Mouse (Mus musculus) testis, adult 2 months (tissue): Measurements from ENCODE around the gene Ripply3. TPM values are rescaled to one million over a fixed set of nuclear protein-coding genes. Genes with fewer than 3 reads are reported as not detected.

Experiments
- H3K27ac ChIP-seq: fragments of 200-500 bp; 2 replicates; pipeline ENCODE4 v1.5.1; 2012; ENCODE audit warnings: low read depth, low read length; ENCODE audit not compliant: control insufficient read depth, insufficient read depth
- H3K27me3 ChIP-seq: fragments of 200-500 bp; 2 replicates; pipeline ENCODE4 v1.6.1; 2012; ENCODE audit warnings: mild to moderate bottlenecking, low read length, moderate library complexity; ENCODE audit not compliant: control insufficient read depth, insufficient read depth
- H3K36me3 ChIP-seq: fragments of 200-500 bp; 2 replicates; pipeline ENCODE4 v1.6.1; 2012; ENCODE audit warnings: mild to moderate bottlenecking, low read length; ENCODE audit not compliant: control insufficient read depth, insufficient read depth
- H3K4me1 ChIP-seq: fragments of 200-500 bp; 2 replicates; pipeline ENCODE4 v1.6.1; 2012; ENCODE audit warnings: low read length; ENCODE audit not compliant: control insufficient read depth, insufficient read depth
- H3K4me3 ChIP-seq: fragments of 200-500 bp; 2 replicates; pipeline ENCODE4 v1.5.1; 2012; ENCODE audit warnings: low read depth, mild to moderate bottlenecking, low read length, moderate library complexity, mixed read lengths; ENCODE audit not compliant: control insufficient read depth
- CTCF ChIP-seq: fragments of 200-500 bp; IDR thresholded peaks from 2 replicates; pipeline ENCODE4 v1.5.1; 2012; ENCODE audit warnings: low read depth, mild to moderate bottlenecking, inconsistent platforms, low read length, moderate library complexity; ENCODE audit not compliant: control insufficient read depth, insufficient read depth, insufficient replicate concordance
- POLR2A ChIP-seq: fragments of 200-500 bp; IDR thresholded peaks from 2 replicates; pipeline ENCODE4 v1.6.1; 2012; ENCODE audit warnings: low read depth, mild to moderate bottlenecking, inconsistent platforms, low read length, moderate library complexity; ENCODE audit not compliant: control insufficient read depth
- polyA plus RNA-seq: library from polyadenylated mRNA; depleted of rRNA; stranded (reverse); fragments of >200 nt; gene quantifications from 2 replicates; pipeline ENCODE4 v1.2.3, GENCODE M21; 2012

Ripply3 gene
- polyA plus RNA-seq, 1 experiment, result 0.06 TPM

DNA sequence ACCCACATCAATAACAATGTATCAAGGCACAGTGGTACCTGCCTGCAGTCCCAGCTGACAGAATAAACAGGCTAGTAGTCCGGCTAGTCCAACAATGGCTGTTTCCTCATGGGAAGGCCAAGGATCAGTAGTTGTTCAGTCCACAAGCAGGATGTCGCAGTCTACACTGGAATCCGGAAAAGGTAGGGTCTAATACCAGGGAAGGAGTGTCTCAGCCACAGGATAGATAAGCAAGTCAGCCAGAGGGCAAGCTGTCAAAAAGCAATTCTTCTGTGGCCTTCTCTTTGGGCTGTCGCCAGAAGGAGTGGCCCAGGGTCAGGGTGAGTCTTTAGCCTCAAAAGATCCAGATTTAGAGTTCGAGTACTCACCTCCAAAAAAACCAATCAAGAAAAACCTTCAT lies 10.5 kb upstream of the Ripply3 start:
- TF ChIP-seq POLR2A, result no peak

DNA sequence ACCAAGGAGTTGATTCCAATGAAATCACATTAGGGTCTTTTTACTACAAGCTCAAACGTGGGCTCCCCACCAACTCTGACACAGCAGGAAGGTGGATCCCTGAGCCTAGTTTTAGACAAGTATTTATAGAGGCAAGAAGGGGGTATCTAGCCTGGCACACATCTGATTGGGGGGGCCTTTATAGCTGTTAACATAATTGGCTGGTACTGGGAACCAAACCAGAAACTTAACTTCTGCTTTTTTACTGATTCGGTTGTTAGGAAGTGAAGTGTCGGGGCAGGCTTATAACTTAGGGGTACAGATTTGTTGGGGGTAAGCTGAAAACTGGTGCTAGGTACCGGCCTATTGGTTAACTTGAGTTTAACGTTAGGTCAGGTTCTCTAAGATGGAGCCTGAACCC lies 8.0 kb upstream of the Ripply3 start:
- Histone ChIP-seq H3K4me1 (peaks cover 3% of the 10 kb centered on the region), H3K36me3 (no peaks in the 10 kb centered on the region), H3K27me3 (no peaks in the 10 kb centered on the region)

More for the DNA sequence above, 10.5 kb upstream of the Ripply3 start:
- no peak overlapping the region for H3K27ac ChIP-seq
- H3K36me3 ChIP-seq, result no peaks in the 10 kb centered on the region
- H3K4me3 ChIP-seq, result no peak overlapping the region
- no peaks in the 10 kb centered on the region for H3K27me3 ChIP-seq
- H3K4me1 ChIP-seq, result peaks cover 10% of the 10 kb centered on the region

DNA sequence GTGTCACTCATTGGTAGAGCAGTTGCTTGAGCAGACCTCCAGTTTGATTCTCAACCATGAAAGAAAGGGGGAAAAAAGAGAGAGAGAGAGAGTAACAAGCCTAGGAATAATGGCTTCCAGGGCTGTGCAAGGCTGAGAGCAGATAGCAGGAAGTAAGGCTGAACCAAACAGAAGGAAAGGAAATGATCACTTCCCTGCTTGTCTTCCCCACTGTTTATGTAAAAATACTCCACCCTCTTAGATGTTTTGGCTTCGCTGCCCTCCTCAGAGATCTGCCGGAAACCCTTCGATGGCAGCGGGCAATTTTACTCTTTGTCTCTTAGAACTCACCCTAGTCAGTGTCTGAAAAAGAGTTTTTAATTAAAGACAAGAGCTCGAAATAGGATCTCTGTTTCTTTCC lies 4.5 kb upstream of the Ripply3 start:
- H3K36me3 ChIP-seq, result no peaks in the 10 kb centered on the region
- H3K27me3 ChIP-seq, result peaks cover 9% of the 10 kb centered on the region; the same call in 1 of the 2 replicates
- H3K4me1 ChIP-seq, result peaks cover 12% of the 10 kb centered on the region
- no peak overlapping the region for H3K27ac ChIP-seq
- TF ChIP-seq POLR2A, result no peak
- no peak for TF ChIP-seq CTCF
- no peak overlapping the region for H3K4me3 ChIP-seq

More for the DNA sequence above, 8.0 kb upstream of the Ripply3 start:
- H3K4me3 ChIP-seq, result no peak overlapping the region
- TF ChIP-seq POLR2A, result no peak
- TF ChIP-seq CTCF, result no peak
- no peak overlapping the region for H3K27ac ChIP-seq

- TF ChIP-seq CTCF, result no peak
- no peak for TF ChIP-seq POLR2A
- no peak overlapping the region for H3K4me3 ChIP-seq
- no peaks in the 10 kb centered on the region for H3K36me3 ChIP-seq
- peaks cover 10% of the 10 kb centered on the region; the same call in 1 of the 2 replicates for H3K27me3 ChIP-seq
- H3K4me1 ChIP-seq, result peaks cover 18% of the 10 kb centered on the region
- no peak overlapping the region for H3K27ac ChIP-seq
These were observed 2.2 kb upstream of the Ripply3 start for GRCm38 (mm10) chr16:94326008-94326407.

DNA sequence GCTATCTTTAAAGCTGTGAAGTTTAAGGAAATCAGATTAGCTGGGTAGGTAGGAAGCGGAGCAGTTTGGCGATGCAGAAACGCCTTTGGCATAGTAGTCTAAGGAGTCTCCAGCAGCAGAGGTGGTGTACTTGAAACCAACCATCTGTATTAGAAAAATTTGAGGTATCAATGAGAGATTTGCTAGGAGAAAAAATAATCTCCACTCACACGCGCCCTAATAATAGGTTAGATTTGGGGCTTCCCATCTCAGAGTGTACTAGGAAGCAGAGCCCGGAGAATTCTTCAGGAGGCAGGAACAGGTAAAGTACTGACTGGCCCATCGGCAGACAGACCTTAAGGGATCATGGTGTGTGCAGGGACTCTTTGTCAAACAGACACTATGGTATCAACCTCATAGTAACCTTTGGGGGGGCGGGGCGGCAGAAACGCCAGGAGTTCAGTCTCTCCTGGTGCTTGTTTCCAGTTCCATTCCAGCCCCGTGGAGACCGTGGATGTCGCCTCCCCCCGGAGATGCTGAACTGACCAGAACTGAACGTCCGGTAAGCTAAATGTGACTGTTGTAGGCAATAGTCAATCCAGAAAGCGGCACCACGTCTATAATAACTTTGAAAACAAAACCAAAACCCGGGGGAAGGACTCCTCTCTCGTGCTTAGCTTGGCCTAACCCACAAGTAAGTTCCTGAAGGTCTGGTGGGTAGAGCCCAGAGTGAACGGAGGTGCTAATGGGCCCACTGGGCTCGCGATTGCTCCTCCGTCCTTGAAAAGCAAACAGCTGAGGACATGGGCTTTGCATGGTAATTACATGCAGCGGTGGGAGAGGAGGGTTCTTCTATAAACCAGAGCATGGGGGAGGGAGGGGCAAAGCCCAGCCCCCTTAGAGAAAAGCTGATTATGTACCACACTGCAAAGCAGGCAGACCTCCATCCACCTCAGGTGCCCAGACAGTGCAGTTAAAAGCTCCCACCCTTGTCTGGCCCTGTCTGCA lies 954 bp downstream of the Ripply3 start:
- peaks cover 14% of the 10 kb centered on the region for H3K4me1 ChIP-seq
- H3K4me3 ChIP-seq, result no peak overlapping the region
- H3K36me3 ChIP-seq, result no peaks in the 10 kb centered on the region
- no peak overlapping the region for H3K27ac ChIP-seq
- no peak for TF ChIP-seq POLR2A
- peaks cover 10% of the 10 kb centered on the region; the same call in 1 of the 2 replicates for H3K27me3 ChIP-seq

DNA sequence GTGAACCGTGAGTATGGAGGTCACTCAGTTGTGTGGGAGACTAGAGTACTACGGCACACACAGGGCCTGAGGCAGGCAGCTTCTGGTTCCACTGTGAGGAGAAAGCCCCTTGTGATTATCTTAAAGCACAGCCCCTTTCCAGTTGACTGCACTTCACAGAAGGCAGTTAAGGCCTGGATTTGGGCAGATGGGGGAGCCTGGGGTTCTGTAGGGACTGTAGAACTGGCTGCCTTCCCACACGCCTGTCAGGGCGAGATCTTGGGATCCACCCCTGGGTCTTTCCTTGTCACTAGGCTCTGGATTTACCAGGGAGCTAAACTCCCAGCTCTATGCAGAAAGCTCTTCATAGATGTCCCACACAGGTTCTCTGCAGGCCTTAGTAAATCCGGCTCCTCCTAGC lies 2.2 kb downstream of the Ripply3 start:
- TF ChIP-seq POLR2A, result no peak
- TF ChIP-seq CTCF, result no peak
- Histone ChIP-seq H3K27ac (no peak overlapping the region), H3K4me3 (no peak overlapping the region), H3K27me3 (peaks cover 10% of the 10 kb centered on the region; the same call in 1 of the 2 replicates), H3K4me1 (peaks cover 14% of the 10 kb centered on the region), H3K36me3 (no peaks in the 10 kb centered on the region)

GRCm38 (mm10) chr16:94331233-94331885 lies 3.1 kb downstream of the Ripply3 start:
- TF ChIP-seq CTCF, result no peak
- TF ChIP-seq POLR2A, result no peak
- no peaks in the 10 kb centered on the region for H3K36me3 ChIP-seq
- no peak overlapping the region for H3K27ac ChIP-seq
- H3K4me1 ChIP-seq, result peaks cover 14% of the 10 kb centered on the region
- H3K27me3 ChIP-seq, result peaks cover 10% of the 10 kb centered on the region; the same call in 1 of the 2 replicates
- H3K4me3 ChIP-seq, result no peak overlapping the region
